Mouse (Mus musculus) liver, embryonic 14.5 days (tissue): ENCODE measurements around the gene Ap3b1. TPM values are rescaled to one million over a fixed set of nuclear protein-coding genes. Genes with fewer than 3 reads are reported as not detected.

Source experiments
- ATAC-seq: fragments of 200-750 bp; cut with Nextera tagmentation; 2 replicates; pipeline ENCODE4 v1.8.0; 2017; ENCODE audit warnings: moderate number of reproducible peaks, mild to moderate bottlenecking, moderate library complexity; ENCODE audit not compliant: insufficient read depth
- DNase-seq, 3 experiments: peaks; one replicate each; pipeline ENCODE4 v3.0.0-alpha.2; 2012 to 2013; ENCODE audit warnings: low read depth in 3 of 3, low spot score in 3 of 3
- H3K27ac ChIP-seq: fragments of 300-500 bp; sonication (generic); 2 replicates; pipeline ENCODE4 v1.5.1; 2014; ENCODE audit warnings: moderate library complexity, mild to moderate bottlenecking, control low read depth, inconsistent platforms
- H3K27me3 ChIP-seq: fragments of 300-500 bp; sonication (generic); 2 replicates; pipeline ENCODE4 v1.6.1; 2014; ENCODE audit warnings: mild to moderate bottlenecking, low read length, moderate library complexity; ENCODE audit not compliant: control insufficient read depth, insufficient read depth
- H3K36me3 ChIP-seq: fragments of 300-500 bp; sonication (generic); replicated peaks from 2 replicates; pipeline ENCODE4 v1.6.1; 2014; ENCODE audit warnings: low read depth; ENCODE audit not compliant: control insufficient read depth, insufficient read depth
- H3K4me1 ChIP-seq, 2 experiments: fragments of 200-500 bp in 1 of 2; fragments of 300-500 bp in 1 of 2; sonication (generic) in 1 of 2; replicated peaks; 2 replicates each; pipeline ENCODE4 v1.6.1; 2012 to 2014; ENCODE audit warnings: antibody characterized with exemption in 1 of 2, inconsistent platforms in 1 of 2, low read length in 1 of 2; ENCODE audit not compliant: control insufficient read depth in 2 of 2, insufficient read depth in 2 of 2
- H3K4me2 ChIP-seq: fragments of 300-500 bp; sonication (generic); 2 replicates; pipeline ENCODE4 v1.6.1; 2014; ENCODE audit warnings: low read depth, mild to moderate bottlenecking, control low read depth, moderate library complexity
- H3K4me3 ChIP-seq, 2 experiments: fragments of 200-500 bp in 1 of 2; fragments of 300-500 bp in 1 of 2; sonication (generic) in 1 of 2; 2 replicates each; pipeline ENCODE4 v1.5.1; 2012 to 2014; ENCODE audit warnings: low read depth in 2 of 2, low read length in 2 of 2, mild to moderate bottlenecking in 2 of 2, control low read depth in 1 of 2, inconsistent platforms in 1 of 2, moderate library complexity in 1 of 2; ENCODE audit not compliant: insufficient read depth in 1 of 2
- H3K9ac ChIP-seq: fragments of 300-500 bp; sonication (generic); replicated peaks from 2 replicates; pipeline ENCODE4 v1.6.1; 2014; ENCODE audit warnings: mild to moderate bottlenecking, control low read depth, moderate library complexity
- H3K9me3 ChIP-seq: fragments of 300-500 bp; sonication (generic); 2 replicates; pipeline ENCODE4 v1.6.1; 2016; ENCODE audit warnings: low read length, mixed read lengths; ENCODE audit not compliant: control insufficient read depth
- CTCF ChIP-seq: IDR thresholded peaks from 2 replicates; pipeline ENCODE4 v1.5.1; 2016; ENCODE audit warnings: antibody characterized with exemption, low read depth, control low read depth
- EP300 ChIP-seq: IDR thresholded peaks from 2 replicates; pipeline ENCODE4 v1.6.1; 2016; ENCODE audit warnings: antibody characterized with exemption, low read depth
- WGBS: fragments of 180-500 bp; shearing (Covaris S2); extraction: QIAGEN DNeasy Blood & Tissue Kit; methylation state at CpG from one replicate; pipeline ENCODE4 v1.1.7; 2014; ENCODE audit not compliant: insufficient replicate concordance; 5-methylcytosine and 5-hydroxymethylcytosine counted together
- polyA plus RNA-seq, 2 experiments: library from polyadenylated mRNA; depleted of rRNA in 1 of 2; stranded (reverse) in 1 of 2; unstranded in 1 of 2; fragments of >200 nt; fragmentation: Nextera tagmentation in 1 of 2; extraction: Ambion mirVana in 1 of 2; gene quantifications; 2 replicates each; pipeline versions ENCODE4 v1.2.1 to v1.2.3; 2012 to 2014

The Ap3b1 gene
- polyA plus RNA-seq, 2 experiments: 16.1 to 16.8 TPM

DNA sequence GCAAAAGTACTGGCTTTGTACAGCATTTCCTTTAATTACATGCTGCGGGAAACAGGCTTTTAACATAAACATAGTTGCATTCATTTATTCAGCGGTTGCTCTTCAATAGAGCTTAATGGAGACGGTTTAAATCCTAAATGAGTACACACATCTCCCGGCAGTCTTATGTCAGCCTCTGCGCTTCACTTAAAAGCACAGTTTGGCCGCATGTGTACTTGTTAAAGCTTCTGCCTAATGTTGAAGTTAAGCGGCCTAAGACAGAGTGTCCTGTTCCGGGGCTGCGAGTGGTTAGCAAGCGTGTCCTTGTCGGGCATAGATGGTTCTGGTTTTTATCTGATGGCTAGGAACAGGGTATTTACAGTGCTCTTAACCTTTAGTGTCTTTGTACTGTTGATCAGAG, 187.5 kb downstream of the Ap3b1 start:
- Histone ChIP-seq H3K4me2 (no peak overlapping the region), H3K4me1 (no peaks in the 10 kb centered on the region; a peak in 2 of 4 replicates), H3K36me3 (peaks cover 3% of the 10 kb centered on the region; the same call in 1 of the 2 replicates), H3K9ac (no peak overlapping the region), H3K27me3 (no peaks in the 10 kb centered on the region), H3K4me3 (no peak overlapping the region), H3K27ac (no peak overlapping the region), H3K9me3 (no peaks in the 10 kb centered on the region)
- ATAC-seq (no peak), DNase-seq (no peak)
- TF ChIP-seq EP300 (no peak), CTCF (no peak)
- 86% methylated on average over 11 of the region's 11 CpGs for WGBS

DNA sequence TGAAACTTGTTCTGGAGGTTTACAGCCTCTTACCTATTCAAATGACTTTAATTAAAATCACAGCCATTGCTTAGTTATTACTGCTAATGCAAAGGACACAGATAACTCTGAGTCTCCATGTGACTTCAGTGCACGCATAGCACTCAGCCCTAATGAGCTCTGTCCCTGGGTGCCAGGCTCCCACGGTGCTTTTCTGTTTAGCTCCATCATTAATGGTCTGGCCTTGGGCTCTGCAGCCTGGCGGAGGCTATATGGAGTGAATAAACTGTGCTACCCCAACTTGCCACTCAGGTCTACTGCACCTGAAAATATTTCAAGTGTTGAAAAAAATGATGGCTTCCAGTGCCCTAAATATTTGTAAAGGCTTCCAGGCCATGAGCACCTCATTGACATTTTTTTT, 190.8 kb downstream of the Ap3b1 start:
- Histone ChIP-seq H3K27me3 (no peaks in the 10 kb centered on the region), H3K36me3 (peaks cover 3% of the 10 kb centered on the region; the same call in 1 of the 2 replicates), H3K4me3 (no peak overlapping the region), H3K9me3 (no peaks in the 10 kb centered on the region), H3K4me1 (no peaks in the 10 kb centered on the region; a peak in 1 of 4 replicates), H3K4me2 (no peak overlapping the region), H3K9ac (no peak overlapping the region), H3K27ac (no peak overlapping the region)
- ATAC-seq (no peak), DNase-seq (no peak)
- 72% methylated on average over 3 of the region's 3 CpGs for WGBS
- no peak for TF ChIP-seq EP300

DNA sequence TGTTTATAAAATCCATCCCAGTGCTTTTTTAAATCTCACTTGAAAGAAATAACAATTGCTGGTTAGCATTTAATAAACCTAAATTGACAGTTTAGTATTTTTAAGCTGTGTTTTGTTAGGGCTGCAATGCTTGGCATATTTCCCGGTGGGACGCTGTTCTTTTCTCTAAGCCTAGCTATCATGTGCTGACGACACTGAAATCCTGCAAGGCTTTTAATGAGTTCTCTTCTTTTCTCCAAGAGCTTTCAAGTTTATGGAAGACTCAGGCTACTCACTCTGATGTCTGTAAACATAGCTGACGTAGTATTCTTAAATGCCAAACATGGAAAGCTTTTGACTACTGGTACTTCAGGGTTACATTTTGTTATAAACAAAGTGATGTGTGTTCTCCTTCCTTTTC, 191.3 kb downstream of the Ap3b1 start:
- DNase-seq: no peak
- ATAC-seq: no peak
- 81% methylated on average over 4 of the region's 4 CpGs for WGBS

DNA sequence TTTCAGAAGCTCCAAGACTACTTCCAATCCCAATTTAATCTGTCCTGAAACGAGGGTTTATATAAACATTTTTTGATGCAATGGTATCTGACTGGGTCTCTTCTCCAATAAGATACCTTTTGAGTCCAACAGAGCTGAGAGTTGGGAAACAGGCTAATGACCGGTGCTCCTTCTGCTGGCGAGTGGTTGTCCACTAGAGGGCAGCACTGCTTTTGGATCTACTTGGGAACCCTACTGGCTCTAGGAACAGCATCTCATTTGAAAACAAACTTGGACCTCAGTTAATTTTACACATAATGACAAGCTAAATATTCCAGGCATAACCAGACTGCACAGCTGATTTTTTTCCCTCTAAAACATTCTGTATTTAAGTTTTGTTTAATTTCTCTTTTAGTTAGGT, 201.3 kb downstream of the Ap3b1 start:
- no peak for TF ChIP-seq EP300
- peak; percentile 88 for TF ChIP-seq CTCF
- DNase-seq: peak; percentile 34 to 47 (median 40)
- no peak overlapping the region for H3K9ac ChIP-seq
- H3K27ac ChIP-seq: no peak overlapping the region
- no peaks in the 10 kb centered on the region for H3K9me3 ChIP-seq
- H3K27me3 ChIP-seq: no peaks in the 10 kb centered on the region
- H3K36me3 ChIP-seq: no peaks in the 10 kb centered on the region
- H3K4me2 ChIP-seq: no peak overlapping the region
- H3K4me3 ChIP-seq: no peak overlapping the region
- 0 out of 4 replicates have a peak, but pooled peaks cover 0 to 3% of the 10 kb centered on the region in 2 experiments for H3K4me1 ChIP-seq
- 3% methylated on average over 3 of the region's 3 CpGs for WGBS
- ATAC-seq: no peak

More for the DNA sequence above, 191.3 kb downstream of the Ap3b1 start:
- TF ChIP-seq CTCF (no peak), EP300 (no peak)
- Histone ChIP-seq H3K27me3 (no peaks in the 10 kb centered on the region), H3K4me3 (no peak overlapping the region), H3K9me3 (no peaks in the 10 kb centered on the region), H3K9ac (no peak overlapping the region), H3K4me2 (no peak overlapping the region), H3K27ac (no peak overlapping the region), H3K4me1 (no peaks in the 10 kb centered on the region; a peak in 1 of 4 replicates), H3K36me3 (peaks cover 3% of the 10 kb centered on the region; the same call in 1 of the 2 replicates)

DNA sequence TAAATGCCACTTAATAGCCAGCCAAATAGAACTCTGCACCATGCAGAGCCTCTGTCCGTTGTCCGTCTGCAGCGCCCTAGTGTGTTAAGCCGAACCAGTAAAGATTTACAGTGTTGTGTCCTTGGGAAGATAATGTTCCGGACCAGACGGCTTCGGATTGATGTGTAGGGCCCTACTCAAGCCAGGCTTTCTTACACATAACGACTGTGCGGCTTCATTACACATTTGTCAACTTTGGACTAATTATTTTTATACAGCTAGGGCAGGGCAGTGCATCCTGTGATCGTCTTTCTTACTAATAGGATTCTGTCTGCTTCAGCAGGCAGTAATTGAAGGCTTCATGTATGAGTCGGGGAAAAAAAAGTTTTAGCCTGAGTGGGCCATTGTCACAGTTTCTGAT, 202.1 kb downstream of the Ap3b1 start:
- H3K4me1 ChIP-seq: 0 out of 4 replicates have a peak, but pooled peaks cover 0 to 3% of the 10 kb centered on the region in 2 experiments
- H3K9me3 ChIP-seq: no peaks in the 10 kb centered on the region
- DNase-seq (no peak), ATAC-seq (no peak)
- no peak for TF ChIP-seq EP300
- TF ChIP-seq CTCF: no peak
- WGBS: 80% methylated on average over 11 of the region's 11 CpGs
- H3K27ac ChIP-seq: no peak overlapping the region
- H3K9ac ChIP-seq: no peak overlapping the region
- no peaks in the 10 kb centered on the region for H3K27me3 ChIP-seq
- no peak overlapping the region for H3K4me2 ChIP-seq
- no peak overlapping the region for H3K4me3 ChIP-seq
- H3K36me3 ChIP-seq: no peaks in the 10 kb centered on the region
